Mouse (Mus musculus) heart, postnatal 0 days (tissue): ENCODE results near the gene Gdpd3. TPM values are rescaled to one million over a fixed set of nuclear protein-coding genes. Genes with fewer than 3 reads are reported as not detected.
A peak's percentile ranks its signal among the peaks of the same experiment; 100 is the strongest.

Source experiments
- ATAC-seq: fragments of 200-750 bp; cut with Nextera tagmentation; 2 replicates; pipeline ENCODE4 v1.8.0; 2017; ENCODE audit warnings: low read depth, moderate number of reproducible peaks, moderate library complexity; ENCODE audit not compliant: insufficient read depth
- DNase-seq: peaks from one replicate; pipeline ENCODE4 v3.0.0-alpha.2; 2016; ENCODE audit warnings: low spot score
- H3K27ac ChIP-seq: fragments of 300-500 bp; sonication (generic); 2 replicates; pipeline ENCODE4 v1.5.1; 2014; ENCODE audit warnings: low read depth, mild to moderate bottlenecking
- H3K27me3 ChIP-seq: fragments of 300-500 bp; sonication (generic); 2 replicates; pipeline ENCODE4 v1.6.1; 2014; ENCODE audit warnings: low read length, mixed read lengths; ENCODE audit not compliant: control insufficient read depth, insufficient read depth
- H3K36me3 ChIP-seq: fragments of 300-500 bp; sonication (generic); replicated peaks from 2 replicates; pipeline ENCODE4 v1.6.1; 2014; ENCODE audit warnings: low read length, mixed read lengths; ENCODE audit not compliant: control insufficient read depth, insufficient read depth
- H3K4me1 ChIP-seq: fragments of 300-500 bp; sonication (generic); 2 replicates; pipeline ENCODE4 v1.6.1; 2014; ENCODE audit warnings: antibody characterized with exemption; ENCODE audit not compliant: control insufficient read depth, insufficient read depth
- H3K4me2 ChIP-seq: fragments of 300-500 bp; sonication (generic); 2 replicates; pipeline ENCODE4 v1.6.1; 2014; ENCODE audit warnings: low read depth, mild to moderate bottlenecking, low read length, moderate library complexity
- H3K4me3 ChIP-seq: fragments of 300-500 bp; sonication (generic); 2 replicates; pipeline ENCODE4 v1.5.1; 2014; ENCODE audit warnings: low read depth, low read length
- H3K9ac ChIP-seq: fragments of 300-500 bp; sonication (generic); replicated peaks from 2 replicates; pipeline ENCODE4 v1.6.1; 2014; ENCODE audit warnings: low read depth, low read length, mixed read lengths
- H3K9me3 ChIP-seq: fragments of 300-500 bp; sonication (generic); replicated peaks from 2 replicates; pipeline ENCODE4 v1.6.1; 2016; ENCODE audit warnings: low read length; ENCODE audit not compliant: control insufficient read depth
- CTCF ChIP-seq: IDR thresholded peaks from 2 replicates; pipeline ENCODE4 v1.5.1; 2016; ENCODE audit warnings: antibody characterized with exemption, control low read depth, low read depth
- EP300 ChIP-seq: IDR thresholded peaks from 2 replicates; pipeline ENCODE4 v1.6.1; 2016; ENCODE audit warnings: antibody characterized with exemption, low read depth
- WGBS: fragments of 180-500 bp; shearing (Covaris S2); extraction: QIAGEN DNeasy Blood & Tissue Kit; methylation state at CpG from one replicate; pipeline ENCODE4 v1.1.7; 2014; 5-methylcytosine and 5-hydroxymethylcytosine counted together
- polyA plus RNA-seq: library from polyadenylated mRNA; unstranded; fragments of >200 nt; fragmentation: Nextera tagmentation; extraction: Ambion mirVana; gene quantifications from 2 replicates; pipeline ENCODE4 v1.2.1, GENCODE M21; 2015
- total RNA-seq: library from RNA; depleted of rRNA; stranded (reverse); fragments of >200 nt; gene quantifications from 2 replicates; pipeline ENCODE4 v1.2.3, GENCODE M21; 2014; ENCODE audit warnings: low replicate concordance

The Gdpd3 gene
- total and polyA plus RNA-seq, 2 experiments from 2014 or later = 0.77 to 7.9 TPM

GRCm38 (mm10) chr7:126802134-126802889 is 36.2 kb downstream of the Gdpd3 start:
- 80% methylated on average over 11 of the region's 11 CpGs for WGBS
- ATAC-seq (no peak), DNase-seq (no peak)
- H3K4me3 ChIP-seq = no peak overlapping the region
- peaks cover 12% of the 10 kb centered on the region; the same call in 1 of the 2 replicates for H3K36me3 ChIP-seq
- no peak overlapping the region for H3K27ac ChIP-seq
- H3K4me1 ChIP-seq = peaks cover 16% of the 10 kb centered on the region
- H3K4me2 ChIP-seq = no peak overlapping the region
- H3K9ac ChIP-seq = no peak overlapping the region
- no peaks in the 10 kb centered on the region for H3K27me3 ChIP-seq
- no peaks in the 10 kb centered on the region for H3K9me3 ChIP-seq
- TF ChIP-seq EP300 (no peak), CTCF (no peak)

- Histone ChIP-seq H3K27me3 (no peaks in the 10 kb centered on the region), H3K9ac (no peak overlapping the region), H3K4me2 (no peak overlapping the region), H3K4me3 (no peak overlapping the region), H3K36me3 (peaks cover 11% of the 10 kb centered on the region; the same call in 1 of the 2 replicates), H3K4me1 (peaks cover 10% of the 10 kb centered on the region; the same call in 1 of the 2 replicates), H3K9me3 (no peaks in the 10 kb centered on the region), H3K27ac (no peak overlapping the region)
- no peak for TF ChIP-seq CTCF
- TF ChIP-seq EP300 = no peak
- no peak for ATAC-seq
- DNase-seq = no peak
- WGBS = 82% methylated on average over 6 of the region's 6 CpGs
Measured at GRCm38 (mm10) chr7:126803181-126803580, 37.0 kb downstream of the Gdpd3 start.

- DNase-seq (no peak), ATAC-seq (no peak)
- Histone ChIP-seq H3K27ac (no peak overlapping the region), H3K4me1 (peaks cover 10% of the 10 kb centered on the region; the same call in 1 of the 2 replicates), H3K9ac (no peak overlapping the region), H3K27me3 (no peaks in the 10 kb centered on the region), H3K9me3 (no peaks in the 10 kb centered on the region), H3K4me2 (no peak overlapping the region), H3K4me3 (no peak overlapping the region), H3K36me3 (peaks cover 11% of the 10 kb centered on the region; the same call in 1 of the 2 replicates)
- no peak for TF ChIP-seq EP300
- TF ChIP-seq CTCF = no peak
Measured at GRCm38 (mm10) chr7:126803751-126804150, 37.6 kb downstream of the Gdpd3 start.

- H3K9ac ChIP-seq = no peak overlapping the region
- H3K4me3 ChIP-seq = no peak overlapping the region
- no peaks in the 10 kb centered on the region for H3K27me3 ChIP-seq
- peaks cover 11% of the 10 kb centered on the region; the same call in 1 of the 2 replicates for H3K36me3 ChIP-seq
- no peak overlapping the region for H3K4me2 ChIP-seq
- H3K9me3 ChIP-seq = no peaks in the 10 kb centered on the region
- no peak overlapping the region for H3K27ac ChIP-seq
- no peak for TF ChIP-seq EP300
- no peak for TF ChIP-seq CTCF
- no peaks in the 10 kb centered on the region; the same call in none of the 2 replicates for H3K4me1 ChIP-seq
- DNase-seq = no peak
- 56% methylated on average over 6 of the region's 6 CpGs for WGBS
- ATAC-seq = no peak
Measured at GRCm38 (mm10) chr7:126806956-126807355, 40.8 kb downstream of the Gdpd3 start.

- Histone ChIP-seq H3K27ac (no peak overlapping the region), H3K4me2 (no peak overlapping the region), H3K9ac (0 out of 2 replicates have a peak overlapping the region, but pooled peaks have one; percentile 9), H3K9me3 (no peaks in the 10 kb centered on the region), H3K27me3 (no peaks in the 10 kb centered on the region), H3K4me3 (no peak overlapping the region), H3K4me1 (no peaks in the 10 kb centered on the region; the same call in none of the 2 replicates), H3K36me3 (peaks cover 11% of the 10 kb centered on the region; the same call in 1 of the 2 replicates)
- DNase-seq (no peak), ATAC-seq (no peak)
- TF ChIP-seq CTCF (no peak), EP300 (no peak)
- 40% methylated on average over 4 of the region's 4 CpGs for WGBS
Measured at GRCm38 (mm10) chr7:126807405-126807804, 41.3 kb downstream of the Gdpd3 start.
